Mouse (Mus musculus) cerebellum, adult 11 months (tissue): ENCODE data around the gene Myo9b.
"Not testable (repeated sequence)": the region's sequence is repeated elsewhere in the genome, so short reads cannot be mapped to it uniquely, and the experiment has no call there.

Source experiments
- DNase-seq: peaks from one replicate; pipeline ENCODE4 v3.0.0; 2022

Gene Myo9b

GRCm38 (mm10) chr8:71297439-71297838 is 24.9 kb downstream of the Myo9b start:
- DNase-seq: no peak

GRCm38 (mm10) chr8:71299716-71300115 is 27.2 kb downstream of the Myo9b start:
- no peak for DNase-seq

- DNase-seq: no peak
Observed at GRCm38 (mm10) chr8:71302788-71303187, 30.3 kb downstream of the Myo9b start.

GRCm38 (mm10) chr8:71303632-71304031 is 31.1 kb downstream of the Myo9b start:
- DNase-seq: no peak

GRCm38 (mm10) chr8:71305988-71306387 is 33.5 kb downstream of the Myo9b start:
- no peak for DNase-seq

GRCm38 (mm10) chr8:71307371-71307770 is 34.9 kb downstream of the Myo9b start:
- no peak for DNase-seq

- no peak for DNase-seq
Observed at GRCm38 (mm10) chr8:71307913-71308312, 35.4 kb downstream of the Myo9b start.

GRCm38 (mm10) chr8:71310446-71310845 is 37.9 kb downstream of the Myo9b start:
- no peak for DNase-seq

- DNase-seq: no peak
Observed at GRCm38 (mm10) chr8:71312700-71313099, 40.2 kb downstream of the Myo9b start.

- no peak for DNase-seq
Observed at GRCm38 (mm10) chr8:71313951-71314350, 41.4 kb downstream of the Myo9b start.

GRCm38 (mm10) chr8:71315972-71316371 is 43.5 kb downstream of the Myo9b start:
- no peak for DNase-seq

- DNase-seq: no peak
Observed at GRCm38 (mm10) chr8:71316486-71317031, 44.0 kb downstream of the Myo9b start.

GRCm38 (mm10) chr8:71318610-71319009 is 46.1 kb downstream of the Myo9b start:
- DNase-seq: not testable (repeated sequence)

GRCm38 (mm10) chr8:71319760-71320159 is 47.2 kb downstream of the Myo9b start:
- DNase-seq: not testable (repeated sequence)

GRCm38 (mm10) chr8:71322939-71323338 is 50.4 kb downstream of the Myo9b start:
- DNase-seq: no peak

- no peak for DNase-seq
Observed at GRCm38 (mm10) chr8:71324848-71325247, 52.3 kb downstream of the Myo9b start.

GRCm38 (mm10) chr8:71337834-71338233 is 65.3 kb downstream of the Myo9b start:
- DNase-seq: not testable (repeated sequence)

GRCm38 (mm10) chr8:71340625-71341024 is 68.1 kb downstream of the Myo9b start:
- DNase-seq: peak; percentile 20

GRCm38 (mm10) chr8:71346581-71346980 is 74.1 kb downstream of the Myo9b start:
- DNase-seq: no peak

- DNase-seq: no peak
Observed at GRCm38 (mm10) chr8:71351117-71351516, 78.6 kb downstream of the Myo9b start.

- DNase-seq: no peak
Observed at GRCm38 (mm10) chr8:71351520-71351919, 79.0 kb downstream of the Myo9b start.

GRCm38 (mm10) chr8:71358026-71358425 is 85.5 kb downstream of the Myo9b start:
- no peak for DNase-seq

- peak; percentile 89 for DNase-seq
Observed at GRCm38 (mm10) chr8:71366771-71367528, 94.4 kb downstream of the Myo9b start, which contains the start of gene Use1. Use1 (plus strand) TSS chr8:71366848.

GRCm38 (mm10) chr8:71367529-71368176 is 95.1 kb downstream of the Myo9b start:
- peak; percentile 50 for DNase-seq
